Comparison of ENCODE assay signal across 11 mouse cellular contexts in genomic region chr2:125032258-125032973, GRCm38 (mm10). TPM values are rescaled to one million over a fixed set of nuclear protein-coding genes. Genes with fewer than 3 reads are reported as not detected.
DNase-seq lines count a peak whose midpoint lies in the region; ATAC-seq and TF ChIP-seq lines count a peak whose summit lies in the region.
"Had no signal": no experiment of that assay in that cellular context is flagged by ENCODE, and none has a peak within 500 bp of the region (broad histone marks: within the 10 kb centered on the region; RNA-seq: fewer than 3 reads in every experiment).

No protein-coding gene starts in this region.

- H3K36me3 ChIP-seq in hindbrain, embryonic 12.5 days = no peaks in the 10 kb centered on the region
- no peaks in the 10 kb centered on the region for H3K36me3 ChIP-seq in hindbrain, embryonic 11.5 days (ENCODE audit: control insufficient read depth, insufficient read depth, low read length)
- no peaks in the 10 kb centered on the region for H3K36me3 ChIP-seq in forebrain, postnatal 0 days (ENCODE audit: insufficient read depth)
- no peaks in the 10 kb centered on the region for H3K36me3 ChIP-seq in midbrain, postnatal 0 days (ENCODE audit: insufficient read depth, low read length)
- H3K36me3 ChIP-seq: embryonic facial prominence, embryonic 13.5 days had no signal

- no peak for ATAC-seq in hindbrain, embryonic 12.5 days (ENCODE audit: low FRiP score)
- ATAC-seq in hindbrain, embryonic 11.5 days (ENCODE audit: low FRiP score) = no peak
- ATAC-seq in forebrain, postnatal 0 days = peak; percentile 40
- peak; percentile 64 for ATAC-seq in midbrain, postnatal 0 days (ENCODE audit: low FRiP score)

- no peak for DNase-seq in hindbrain, embryonic 11.5 days (ENCODE audit: low spot score)
- peak; percentile 35 for DNase-seq in ZHBTc4 (ENCODE audit: low read depth, low spot score)
- DNase-seq in forebrain, postnatal 0 days = no peak
- peak; percentile 73 for DNase-seq in midbrain, postnatal 0 days (ENCODE audit: low spot score)
- no peak for DNase-seq in lung, adult 2 months
- no peak for DNase-seq in MN1 (ENCODE audit: low spot score)
- DNase-seq in adrenal gland, postnatal 25 days = no peak
- DNase-seq: adrenal gland, postnatal 10 days; lung, adult 18-20 months had no signal

- H3K27me3 ChIP-seq in hindbrain, embryonic 12.5 days = no peaks in the 10 kb centered on the region
- no peaks in the 10 kb centered on the region for H3K27me3 ChIP-seq in hindbrain, embryonic 11.5 days (ENCODE audit: control insufficient read depth, insufficient read depth, low read length)
- no peaks in the 10 kb centered on the region for H3K27me3 ChIP-seq in forebrain, postnatal 0 days (ENCODE audit: insufficient read depth, low read length)
- H3K27me3 ChIP-seq in midbrain, postnatal 0 days (ENCODE audit: insufficient read depth, low read length) = no peaks in the 10 kb centered on the region
- H3K27me3 ChIP-seq: embryonic facial prominence, embryonic 13.5 days had no signal

- no peak overlapping the region for H3K4me3 ChIP-seq in hindbrain, embryonic 12.5 days
- no peak overlapping the region for H3K4me3 ChIP-seq in hindbrain, embryonic 11.5 days (ENCODE audit: low read depth, low read length)
- H3K4me3 ChIP-seq in forebrain, postnatal 0 days (ENCODE audit: low read depth, low read length) = no peak overlapping the region
- H3K4me3 ChIP-seq in midbrain, postnatal 0 days (ENCODE audit: low read depth, low read length) = no peak overlapping the region
- no peak overlapping the region for H3K4me3 ChIP-seq in lung, adult 2 months (replicated peaks; ENCODE audit: extremely low read depth, low read depth, low read length)
- H3K4me3 ChIP-seq: embryonic facial prominence, embryonic 13.5 days had no signal

- H3K4me1 ChIP-seq in hindbrain, embryonic 12.5 days = no peaks in the 10 kb centered on the region
- H3K4me1 ChIP-seq in hindbrain, embryonic 11.5 days (replicated peaks; ENCODE audit: control insufficient read depth, insufficient read depth, low read length) = no peaks in the 10 kb centered on the region
- H3K4me1 ChIP-seq in forebrain, postnatal 0 days (ENCODE audit: insufficient read depth) = no peaks in the 10 kb centered on the region
- H3K4me1 ChIP-seq in midbrain, postnatal 0 days (ENCODE audit: insufficient read depth, low read length) = 0 out of 2 replicates have a peak, but pooled peaks cover 3% of the 10 kb centered on the region
- no peaks in the 10 kb centered on the region for H3K4me1 ChIP-seq in lung, adult 2 months (ENCODE audit: control insufficient read depth, insufficient read depth, low read length)

- no peak overlapping the region for H3K9ac ChIP-seq in hindbrain, embryonic 12.5 days
- no peak overlapping the region for H3K9ac ChIP-seq in hindbrain, embryonic 11.5 days (ENCODE audit: low read depth, low read length)
- no peak overlapping the region for H3K9ac ChIP-seq in forebrain, postnatal 0 days
- H3K9ac ChIP-seq in midbrain, postnatal 0 days (replicated peaks; ENCODE audit: low read length, poor library complexity, severe bottlenecking) = no peak overlapping the region
- H3K9ac ChIP-seq: embryonic facial prominence, embryonic 13.5 days had no signal

- H3K9me3 ChIP-seq in hindbrain, embryonic 12.5 days (replicated peaks) = no peaks in the 10 kb centered on the region
- H3K9me3 ChIP-seq in hindbrain, embryonic 11.5 days (ENCODE audit: control insufficient read depth, low read length) = no peaks in the 10 kb centered on the region
- H3K9me3 ChIP-seq in forebrain, postnatal 0 days (ENCODE audit: low read length) = no peaks in the 10 kb centered on the region
- H3K9me3 ChIP-seq in midbrain, postnatal 0 days (ENCODE audit: low read length) = no peaks in the 10 kb centered on the region
- H3K9me3 ChIP-seq: embryonic facial prominence, embryonic 13.5 days had no signal

- TF ChIP-seq POLR2A in lung, adult 2 months (IDR thresholded peaks at IDR 0.05; ENCODE audit: borderline replicate concordance, extremely low read depth, low read depth, low read length) = no peak

- H3K27ac ChIP-seq in hindbrain, embryonic 12.5 days = peak overlapping the region; percentile 12; the same call in 1 of the 2 replicates
- no peak overlapping the region for H3K27ac ChIP-seq in hindbrain, embryonic 11.5 days (ENCODE audit: low read depth, low read length)
- H3K27ac ChIP-seq in forebrain, postnatal 0 days (ENCODE audit: low read depth, low read length) = peak overlapping the region; percentile 64
- peak overlapping the region; percentile 63; the same call in 1 of the 2 replicates for H3K27ac ChIP-seq in midbrain, postnatal 0 days (ENCODE audit: low read depth, low read length)

- no peak overlapping the region for H3K4me2 ChIP-seq in hindbrain, embryonic 12.5 days (replicated peaks)
- H3K4me2 ChIP-seq in hindbrain, embryonic 11.5 days (replicated peaks; ENCODE audit: low read depth, low read length) = no peak overlapping the region
- H3K4me2 ChIP-seq in forebrain, postnatal 0 days (ENCODE audit: low read depth) = peak overlapping the region; percentile 18; the same call in 1 of the 2 replicates
- H3K4me2 ChIP-seq in midbrain, postnatal 0 days (ENCODE audit: low read depth, low read length, poor library complexity, severe bottlenecking) = no peak overlapping the region
- H3K4me2 ChIP-seq: embryonic facial prominence, embryonic 13.5 days had no signal

- TF ChIP-seq CTCF in forebrain, postnatal 0 days (IDR thresholded peaks at IDR 0.05; ENCODE audit: low read depth) = no peak
- no peak for TF ChIP-seq CTCF in midbrain, postnatal 0 days (IDR thresholded peaks at IDR 0.05)
- no peak for TF ChIP-seq CTCF in lung, adult 2 months (IDR thresholded peaks at IDR 0.05; ENCODE audit: insufficient read depth, low read length)

- WGBS in hindbrain, embryonic 12.5 days = 78% methylated on average over 17 of the region's 17 CpGs
- 78% methylated on average over 17 of the region's 17 CpGs for WGBS in hindbrain, embryonic 11.5 days
- WGBS in forebrain, postnatal 0 days = 54% methylated on average over 17 of the region's 17 CpGs
- 63% methylated on average over 17 of the region's 17 CpGs for WGBS in midbrain, postnatal 0 days
- 80% methylated on average over 17 of the region's 17 CpGs for WGBS in lung, adult 2 months

RNA-seq across cellular contexts. Expression of gene Slc24a5, which starts 35.5 kb away (rescaled TPM):
- 3.8 and 4.8 TPM in 2 replicates for polyA plus RNA-seq in hindbrain, embryonic 12.5 days (2016; fragmentation: Nextera tagmentation; extraction: Ambion mirVana)
- 5.6 TPM in 2 replicates for polyA plus RNA-seq in hindbrain, embryonic 11.5 days (2014; fragmentation: Nextera tagmentation; extraction: Ambion mirVana)
- total RNA-seq in forebrain, postnatal 0 days (2014; rRNA removed) = 0.15 TPM in 1 of 2 replicates, not detected in the other
- polyA plus RNA-seq in forebrain, postnatal 0 days (2015; fragmentation: Nextera tagmentation; extraction: Ambion mirVana) = 2.8 and 3.2 TPM in 2 replicates
- 0.14 and 1.4 TPM in 2 replicates for total RNA-seq in midbrain, postnatal 0 days (2014; rRNA removed)
- polyA plus RNA-seq in midbrain, postnatal 0 days (2015; fragmentation: Nextera tagmentation; extraction: Ambion mirVana) = 4.7 and 5.0 TPM in 2 replicates
- 0.07 TPM in 1 of 2 replicates, not detected in the other for polyA plus RNA-seq in lung, adult 2 months (2012; rRNA removed)
- total RNA-seq in adrenal gland, postnatal 25 days (2021) = not detected in 2 replicates

Comparison
In these comparisons a context has a peak if more than half of its experiments do, and no peak if none do; other contexts are left out.
1. ATAC-seq: peak in forebrain, postnatal 0 days (single experiment) and midbrain, postnatal 0 days (single experiment); none in hindbrain, embryonic 12.5 days (single experiment) and hindbrain, embryonic 11.5 days (single experiment).
2. DNase-seq: peak in ZHBTc4 (single experiment) and midbrain, postnatal 0 days (single experiment); none in hindbrain, embryonic 11.5 days (single experiment), forebrain, postnatal 0 days (single experiment), lung, adult 2 months (single experiment), MN1 (single experiment) and adrenal gland, postnatal 25 days (single experiment).